Mouse (Mus musculus) ES-CJ7 (cell line): ENCODE results near the gene Npepl1.
A peak's percentile ranks its signal among the peaks of the same experiment; 100 is the strongest.

Experiments
- DNase-seq: peaks from one replicate; pipeline ENCODE4 v3.0.0; 2011; ENCODE audit warnings: low read depth, low spot score

The Npepl1 gene

DNA sequence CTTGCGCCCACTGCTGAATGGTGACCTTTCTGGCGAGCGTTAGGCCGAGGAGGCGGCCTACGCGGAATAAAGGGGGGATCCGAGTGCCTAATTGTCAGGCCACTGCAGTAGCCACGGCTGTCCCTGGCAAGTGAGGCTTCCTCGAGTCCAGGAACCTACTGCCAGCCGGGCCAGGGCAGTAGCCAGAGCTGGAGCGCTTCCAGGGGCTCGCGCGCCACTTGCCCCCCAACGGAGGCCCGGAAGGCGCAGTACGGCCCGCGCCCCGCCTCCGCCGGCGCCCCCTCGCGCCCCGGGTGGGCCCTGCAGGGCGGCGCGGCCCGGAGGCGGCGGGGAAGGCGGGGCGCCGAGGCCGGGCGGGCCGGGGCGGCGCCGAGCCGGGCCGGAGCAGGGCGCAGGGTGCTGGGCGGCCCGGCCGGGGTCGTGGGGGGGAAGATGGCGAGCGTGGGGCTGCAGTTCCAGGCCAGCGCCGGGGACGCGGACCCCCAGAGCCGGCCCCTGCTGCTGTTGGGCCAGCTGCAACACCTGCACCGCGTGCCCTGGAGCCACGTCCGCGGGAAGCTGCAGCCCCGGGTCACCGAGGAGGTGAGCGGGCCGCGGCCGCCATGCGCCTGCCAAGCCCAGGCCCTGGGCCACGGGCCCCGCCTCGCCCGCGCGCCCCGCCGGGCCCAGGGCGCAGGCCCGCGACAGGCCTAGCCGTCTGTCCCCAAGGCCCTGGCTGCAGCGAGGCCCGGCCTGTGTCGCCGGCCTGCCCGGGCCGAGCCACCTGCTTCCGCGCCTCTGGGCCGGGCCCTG lies at the start of gene Npepl1:
TSS of gene Npepl1 (plus strand) at position 359 of the 792 bp plus-strand sequence.
- DNase-seq: no peak

DNA sequence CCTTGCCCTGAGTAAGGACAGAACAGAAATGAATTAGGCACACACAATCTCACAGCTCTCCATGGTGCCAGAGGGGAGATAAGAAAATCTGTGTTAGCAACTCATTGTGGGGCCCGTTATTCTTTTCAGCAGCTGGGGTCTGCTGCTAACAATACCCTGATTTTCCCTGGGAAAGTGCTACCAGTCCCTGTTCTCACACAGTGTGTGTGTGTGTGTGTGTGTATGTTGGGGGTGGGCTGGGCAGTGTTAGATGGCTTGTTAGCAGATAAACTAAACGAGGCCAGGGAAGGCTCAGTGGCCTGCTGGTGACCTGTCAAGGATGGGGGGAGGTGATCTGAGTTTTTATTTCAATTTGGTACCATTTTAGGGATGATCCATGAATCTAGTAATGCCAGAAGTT lies 48.9 kb upstream of the Npepl1 start:
- DNase-seq: no peak

DNA sequence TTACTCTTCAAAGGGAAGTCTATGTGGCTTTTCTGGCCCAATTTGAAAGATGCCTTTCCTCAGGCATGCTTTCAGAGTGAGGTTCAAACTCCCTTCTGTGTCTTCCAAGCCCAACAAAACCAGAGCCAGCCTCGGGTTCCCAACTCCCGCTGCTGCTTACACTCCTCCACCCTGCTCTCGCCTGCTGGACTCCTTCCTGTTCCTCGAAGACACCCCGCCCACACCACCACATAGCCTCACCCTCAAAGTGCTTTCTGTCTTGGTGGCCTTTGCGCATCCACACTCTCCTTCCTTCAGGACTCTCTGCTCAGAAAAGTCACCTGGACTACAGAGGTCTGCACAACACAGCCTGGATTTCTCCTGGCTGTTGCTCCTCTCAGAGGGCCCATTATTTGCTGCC lies 47.1 kb upstream of the Npepl1 start:
- DNase-seq: no peak

DNA sequence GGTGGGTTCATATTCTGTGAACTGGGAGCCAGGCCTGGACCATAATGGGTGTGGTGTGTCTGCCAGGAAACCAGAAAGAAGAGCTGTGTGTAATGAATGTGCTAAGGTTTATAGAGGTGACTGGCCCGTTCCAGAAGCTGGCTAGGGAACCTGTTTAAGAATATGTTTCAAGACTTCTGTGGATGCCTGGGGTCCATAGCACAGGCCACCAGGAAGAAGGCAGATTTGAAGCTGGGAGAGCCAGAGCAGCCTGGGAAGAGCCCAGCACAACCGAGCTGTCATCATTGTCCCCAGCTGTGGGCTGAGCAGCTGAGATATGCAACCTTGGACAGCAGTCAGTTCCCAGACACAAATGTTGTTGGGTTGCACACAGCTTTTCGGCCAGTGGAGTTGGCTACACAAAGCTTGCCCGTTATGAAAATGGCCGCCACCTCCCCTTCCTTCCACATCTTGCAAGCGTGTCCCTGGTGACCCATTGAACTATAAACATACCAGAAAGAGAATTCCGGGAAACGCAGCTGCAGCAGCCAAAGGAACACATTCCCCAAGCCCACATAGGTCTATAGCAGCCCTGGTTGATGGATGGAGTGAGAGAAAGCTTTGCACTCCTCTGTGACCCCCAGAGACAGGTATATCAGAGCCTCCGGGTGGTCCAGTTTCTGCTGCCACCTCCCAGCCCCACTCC lies 46.5 kb upstream of the Npepl1 start:
- DNase-seq: no peak

DNA sequence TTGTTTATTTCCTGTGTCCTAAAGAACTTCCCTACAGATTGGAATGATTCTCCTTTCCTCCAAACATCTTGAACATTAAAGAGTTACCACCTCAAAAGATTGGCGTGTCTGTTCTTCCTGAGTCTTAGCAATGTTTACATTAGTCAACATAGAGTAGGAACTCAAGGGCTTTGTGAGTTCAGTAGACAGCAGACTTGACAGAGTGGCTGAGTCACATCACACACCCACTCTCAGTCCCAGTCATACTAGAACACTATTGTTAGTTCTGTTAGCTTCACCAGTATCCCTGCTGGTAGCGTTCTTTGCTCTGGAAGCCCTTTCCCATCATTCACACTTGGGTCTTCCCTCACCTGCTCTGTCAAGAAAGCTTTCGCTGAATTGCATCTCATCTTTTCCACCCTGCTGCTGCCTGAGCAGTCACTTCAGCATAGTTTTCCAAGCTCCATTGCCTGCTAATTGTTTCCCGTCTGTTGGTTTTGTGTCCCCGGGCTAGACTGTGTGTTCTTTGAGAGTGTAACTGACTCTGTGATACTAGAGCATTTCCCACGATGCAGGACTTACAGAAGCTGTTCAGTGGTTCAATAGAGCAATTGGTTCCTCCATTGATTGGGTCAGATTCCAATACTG lies 42.2 kb upstream of the Npepl1 start:
- no peak for DNase-seq

DNA sequence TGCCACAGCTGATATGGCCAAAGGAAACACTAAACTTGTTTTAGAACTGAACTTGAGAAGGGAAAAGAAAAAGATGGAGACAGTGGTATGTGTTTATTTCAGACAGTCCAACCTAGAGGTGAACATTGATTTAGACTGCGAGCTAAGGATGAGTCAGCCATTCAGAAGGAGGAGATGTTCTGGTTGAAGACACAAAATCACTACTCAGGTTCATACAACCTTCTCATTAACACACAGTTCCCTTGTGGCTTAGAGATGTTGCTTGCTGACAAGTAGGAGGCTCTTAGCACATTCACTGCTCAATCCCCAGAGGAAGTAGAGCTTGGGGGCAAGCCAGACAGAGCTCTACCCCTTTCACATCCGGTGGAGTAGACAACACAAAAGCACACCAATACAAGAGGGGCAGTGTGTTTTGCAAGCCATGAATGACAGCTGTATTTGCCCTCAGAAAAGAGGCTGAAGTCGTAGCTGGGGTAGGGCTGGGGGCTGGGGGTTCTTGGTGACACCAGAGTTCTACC lies 40.6 kb upstream of the Npepl1 start:
- no peak for DNase-seq

DNA sequence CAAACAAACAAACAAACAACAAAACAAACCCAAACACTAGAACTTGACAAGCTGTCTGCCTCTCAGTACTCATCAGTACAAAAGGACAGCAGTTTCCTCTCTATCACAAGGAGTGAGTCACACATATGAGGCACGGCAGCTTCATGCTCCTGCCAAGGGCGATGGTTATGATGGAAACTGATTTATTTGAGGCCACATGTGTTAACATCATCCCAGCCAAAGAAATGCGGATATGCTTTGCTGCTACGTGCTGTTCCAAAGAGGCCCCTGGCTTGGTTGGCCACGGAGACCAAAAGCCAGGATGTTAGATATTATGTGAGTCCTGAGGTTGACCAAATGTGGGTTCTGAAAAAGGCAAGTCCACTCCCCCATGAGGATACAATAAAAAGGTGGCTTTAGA lies 38.7 kb upstream of the Npepl1 start:
- no peak for DNase-seq

DNA sequence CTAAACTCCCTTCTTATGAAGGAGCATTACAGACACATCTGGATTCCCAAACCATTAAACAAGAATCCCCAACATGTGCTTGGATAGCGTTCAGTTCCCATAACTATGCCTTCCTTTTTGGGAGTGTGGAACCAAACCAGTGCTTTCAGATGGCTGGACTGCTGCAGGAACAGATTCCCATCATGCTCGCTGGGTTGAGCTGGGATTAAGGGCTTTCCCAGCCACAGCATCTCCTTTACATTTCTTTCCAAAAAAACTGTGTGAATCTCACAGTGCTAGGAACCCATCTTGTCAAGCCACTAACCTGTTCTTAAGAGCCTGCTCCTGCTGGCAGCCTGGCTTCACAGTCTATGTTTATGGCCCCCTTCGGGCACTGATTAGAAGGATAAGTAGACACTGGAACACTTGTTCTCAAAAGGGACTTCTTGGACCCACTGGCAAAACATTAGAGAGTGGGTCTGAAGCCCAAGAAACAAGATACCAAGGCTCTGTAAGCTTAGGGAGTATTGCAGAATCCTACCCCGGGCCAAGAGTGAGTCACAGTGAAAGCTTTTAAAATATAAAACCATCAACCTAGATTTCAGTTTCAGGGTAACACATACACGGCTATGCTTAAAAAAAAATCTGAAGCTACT lies 36.9 kb upstream of the Npepl1 start:
- DNase-seq: no peak

DNA sequence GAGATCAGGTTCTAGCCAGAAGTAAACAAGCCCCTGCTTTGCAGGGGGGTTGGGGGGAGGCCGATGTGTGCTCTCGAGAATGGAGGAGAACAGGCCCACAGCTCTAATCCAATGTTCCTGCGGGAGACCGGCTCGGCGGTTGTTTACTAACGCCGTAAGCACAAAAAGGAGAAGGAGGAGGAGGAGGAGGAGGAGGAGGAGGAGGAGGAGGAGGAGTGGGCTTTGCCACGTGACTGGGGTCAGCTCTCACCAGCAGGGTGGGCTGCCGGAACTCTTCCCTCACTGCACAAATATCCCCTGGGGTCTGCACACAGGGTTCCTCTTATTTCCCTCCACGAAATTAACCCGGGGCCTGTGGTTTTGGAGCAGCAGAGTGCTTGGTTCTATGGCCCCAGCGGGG lies 35.5 kb upstream of the Npepl1 start:
- DNase-seq: no peak

DNA sequence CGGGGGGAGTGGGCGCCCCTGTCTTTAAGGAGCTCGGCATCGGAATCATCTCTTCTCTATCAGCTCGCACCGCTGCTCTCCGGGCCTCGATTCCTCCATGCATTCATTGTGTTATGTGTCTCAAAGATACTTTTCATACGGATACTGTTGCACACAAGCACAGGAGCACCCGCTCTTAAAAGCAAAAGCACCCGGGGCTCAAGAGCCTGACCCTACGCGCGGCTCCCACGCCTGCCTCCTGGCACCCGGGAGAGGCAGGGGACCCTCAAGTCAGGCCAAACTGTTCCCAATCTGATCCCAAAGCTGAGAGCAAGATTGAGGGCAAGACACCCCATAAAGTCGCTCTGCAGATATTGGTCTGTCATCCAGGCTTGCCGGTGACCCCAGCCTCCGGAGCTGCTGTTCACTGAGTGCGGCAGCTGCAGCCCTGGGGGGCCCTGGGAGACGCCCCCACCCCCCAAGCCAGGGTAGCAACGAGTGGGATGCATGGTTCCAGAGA lies 35.0 kb upstream of the Npepl1 start:
- DNase-seq: no peak

DNA sequence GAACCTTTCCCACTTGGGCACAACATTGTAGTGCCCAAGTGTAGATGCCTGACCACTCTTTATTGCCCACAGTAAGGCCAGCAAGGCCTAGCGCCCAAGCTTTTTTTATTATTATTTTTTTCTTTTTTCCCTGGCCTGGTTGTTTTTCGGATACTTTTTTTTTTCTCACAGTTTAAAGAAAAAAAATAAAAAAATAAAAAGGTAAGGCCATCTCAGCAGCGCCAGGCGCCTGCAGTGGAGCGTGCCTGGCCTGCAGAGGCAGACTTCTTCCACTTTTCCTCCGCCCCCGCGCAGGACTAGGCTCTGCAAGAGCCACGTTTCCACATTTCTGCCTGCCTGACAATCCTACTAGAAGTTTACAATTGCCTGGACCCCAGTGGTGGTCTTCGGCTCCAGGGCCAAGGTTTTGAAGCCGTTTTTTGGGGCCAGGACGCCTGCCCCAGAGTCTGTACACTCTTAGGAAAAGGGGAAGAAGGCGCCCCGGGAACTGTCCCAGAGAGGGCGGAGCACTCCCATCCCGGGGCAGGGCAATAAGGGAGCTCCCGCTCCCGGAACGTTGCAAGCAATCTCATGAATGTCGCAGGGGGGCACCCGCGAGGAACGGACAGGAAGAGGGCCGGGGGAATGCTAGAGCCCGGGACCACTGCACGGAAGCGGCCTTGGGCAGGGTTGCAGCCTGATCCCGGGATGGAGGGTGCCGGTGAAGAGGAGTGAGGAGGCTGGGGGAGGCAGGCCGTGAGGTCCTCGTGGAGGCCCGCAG lies 34.3 kb upstream of the Npepl1 start, which contains the start of gene Stx16:
TSS of gene Stx16 (plus strand) at position 636 of the 760 bp plus-strand sequence.
- peak; percentile 94 for DNase-seq

DNA sequence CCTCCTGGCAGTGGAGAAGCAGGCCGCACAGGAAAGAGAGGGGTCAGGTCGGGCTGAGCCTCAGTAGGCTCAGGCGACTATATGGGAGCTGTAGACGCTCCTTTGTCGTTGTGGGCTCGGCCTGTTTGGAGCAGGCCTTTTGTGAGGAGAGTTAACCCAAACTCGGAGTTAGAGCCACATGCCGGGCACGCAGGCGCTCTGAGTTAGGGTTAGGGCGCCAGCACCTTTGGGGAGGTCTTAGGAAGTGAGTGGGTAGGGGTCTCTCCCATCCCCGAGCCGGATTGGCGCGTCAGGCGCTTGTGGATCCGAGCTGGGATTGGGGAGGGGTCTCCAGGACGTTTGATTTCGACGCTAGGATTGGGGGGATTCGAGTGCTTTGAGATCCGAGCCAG lies 33.7 kb upstream of the Npepl1 start:
- DNase-seq: no peak

DNA sequence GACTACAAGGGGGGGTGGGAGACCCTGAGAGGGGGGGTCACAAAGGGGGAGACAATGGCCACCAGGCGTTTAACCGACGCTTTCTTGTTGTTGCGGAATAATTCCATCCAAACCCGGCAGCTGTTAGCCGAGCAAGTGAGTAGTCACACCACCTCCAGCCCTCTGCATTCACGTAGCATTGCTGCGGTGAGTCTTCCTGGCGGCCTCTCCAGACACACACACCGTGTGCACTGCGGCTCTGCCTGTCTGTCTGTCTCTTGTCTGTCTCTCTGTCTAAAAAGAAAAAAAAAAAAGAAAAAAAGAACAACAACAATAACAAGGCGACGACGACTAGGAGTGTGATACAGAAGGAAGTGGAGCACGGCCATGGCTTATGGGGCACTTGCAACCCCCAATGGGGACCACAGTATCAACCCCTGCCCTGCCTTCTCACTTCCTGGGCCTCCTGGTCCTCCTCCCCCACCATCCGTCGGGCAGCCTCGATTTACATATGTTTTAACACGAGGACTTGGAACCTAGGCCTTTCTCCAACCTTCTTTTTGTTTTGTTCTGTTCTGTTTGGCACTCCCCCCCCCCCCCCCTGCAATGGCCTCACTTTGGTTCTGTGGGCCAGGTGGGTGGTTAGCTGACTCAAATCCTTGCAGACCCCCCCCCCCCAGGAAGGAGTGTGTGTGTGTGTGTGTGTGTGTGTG lies 33.0 kb upstream of the Npepl1 start:
- peak; percentile 80 for DNase-seq

DNA sequence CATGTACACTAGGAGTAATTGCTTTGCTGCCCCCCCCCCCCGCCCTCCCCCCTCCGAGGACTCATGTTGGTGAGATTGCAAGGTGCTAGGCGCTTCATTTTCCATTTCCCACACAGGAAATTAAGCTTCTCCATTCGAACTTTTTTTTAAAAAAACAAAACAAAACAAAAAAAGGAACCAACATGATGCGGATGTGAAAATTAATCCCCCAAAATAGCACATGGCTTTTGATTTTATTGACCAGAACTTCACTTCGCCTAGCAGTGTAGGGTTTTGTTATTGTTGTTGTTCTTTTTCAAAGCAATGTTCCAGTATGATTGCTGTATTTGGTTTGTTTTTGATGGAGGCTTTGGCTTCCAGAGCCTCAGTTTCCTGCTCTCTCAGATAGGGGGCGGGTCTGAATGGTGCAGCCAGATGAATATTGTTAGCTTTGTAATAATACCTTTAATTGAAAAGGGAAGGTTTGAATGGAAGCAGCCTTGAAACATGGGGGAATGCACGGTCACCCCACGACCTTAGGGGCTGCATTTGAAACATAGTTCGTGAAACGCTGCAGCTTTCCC lies 32.3 kb upstream of the Npepl1 start:
- DNase-seq: no peak

DNA sequence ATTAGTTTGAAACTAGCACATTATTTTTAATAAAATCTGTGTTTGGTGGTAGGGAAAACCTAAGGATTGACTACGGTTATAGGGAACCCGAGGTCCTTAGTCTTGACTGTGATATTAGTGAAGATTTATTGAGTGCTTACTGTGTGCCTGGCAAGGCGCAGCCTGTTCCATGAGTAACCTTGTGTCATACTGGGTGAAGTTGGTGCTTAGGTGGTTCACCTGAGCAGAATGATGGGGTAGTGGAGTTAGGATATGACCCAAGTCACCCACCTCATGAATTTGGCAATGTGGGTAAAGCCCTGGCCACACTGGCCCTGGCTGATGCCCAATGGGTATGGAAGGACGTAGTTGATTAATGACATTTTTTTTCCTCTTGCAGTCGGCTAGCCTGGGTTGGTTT lies 28.3 kb upstream of the Npepl1 start:
- no peak for DNase-seq

DNA sequence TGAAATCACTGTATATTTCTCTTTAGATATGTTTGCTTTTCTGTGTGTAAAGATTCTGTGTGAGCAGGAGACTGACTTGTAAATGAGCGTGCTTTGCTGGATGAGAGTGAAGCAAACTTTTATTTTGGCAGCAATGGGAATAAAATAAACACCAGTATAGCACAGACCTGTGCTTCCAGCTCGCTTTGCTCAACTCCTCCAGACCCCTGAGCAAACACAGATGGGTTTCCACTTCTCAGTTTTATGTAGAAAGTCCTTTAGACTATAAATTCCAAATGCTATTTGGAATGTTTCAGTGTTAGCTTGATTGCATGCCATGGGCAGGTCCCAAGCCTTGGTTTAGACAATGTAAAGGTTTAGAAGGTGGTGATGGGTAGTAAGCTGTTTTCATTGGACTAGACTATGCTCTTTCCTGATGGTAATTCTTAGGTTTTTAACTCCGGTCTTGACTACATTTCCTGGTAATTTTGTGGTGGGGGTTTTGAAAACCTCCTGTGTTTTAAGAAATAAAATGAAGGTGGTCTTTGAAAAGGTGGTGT lies 27.7 kb upstream of the Npepl1 start:
- no peak for DNase-seq

DNA sequence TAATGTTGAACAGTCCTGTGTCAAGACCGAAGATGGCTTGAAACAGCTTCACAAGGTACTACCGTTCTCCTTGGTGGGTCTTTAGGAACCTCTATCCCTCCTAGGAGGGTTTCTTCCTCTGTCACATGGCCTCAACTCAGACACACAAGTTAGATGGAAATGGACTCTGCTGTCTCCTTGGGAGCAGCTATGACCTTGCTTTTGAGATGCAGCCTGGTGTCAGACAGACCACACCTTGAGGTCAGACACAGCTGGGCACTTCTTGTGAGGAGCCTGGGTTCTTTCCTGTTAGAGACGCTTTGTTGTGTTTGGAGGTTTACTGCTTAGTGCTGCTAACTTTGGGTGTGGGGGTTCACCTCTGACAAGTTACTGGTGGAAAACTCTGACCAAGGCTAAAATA lies 15.1 kb upstream of the Npepl1 start:
- peak; percentile 61 for DNase-seq

DNA sequence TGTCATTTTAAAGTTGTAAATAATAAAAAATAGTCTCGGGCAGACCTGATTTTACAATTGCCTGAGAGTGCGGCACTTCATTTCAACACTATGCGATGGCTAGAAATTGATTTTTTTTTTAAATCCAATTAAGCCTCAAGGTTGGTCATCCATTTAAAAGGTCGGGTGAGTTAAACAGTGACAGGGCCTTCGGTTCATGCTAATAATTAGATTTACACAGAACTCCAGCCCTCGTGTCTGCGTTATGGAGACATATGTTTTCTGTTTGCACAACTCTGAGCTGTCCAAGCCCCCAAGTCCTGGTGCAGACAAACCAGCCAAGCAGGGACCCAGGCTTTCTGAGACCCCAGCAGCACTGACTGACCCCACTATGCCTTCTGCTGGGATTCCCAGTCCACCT lies 7.8 kb upstream of the Npepl1 start:
- DNase-seq: no peak

DNA sequence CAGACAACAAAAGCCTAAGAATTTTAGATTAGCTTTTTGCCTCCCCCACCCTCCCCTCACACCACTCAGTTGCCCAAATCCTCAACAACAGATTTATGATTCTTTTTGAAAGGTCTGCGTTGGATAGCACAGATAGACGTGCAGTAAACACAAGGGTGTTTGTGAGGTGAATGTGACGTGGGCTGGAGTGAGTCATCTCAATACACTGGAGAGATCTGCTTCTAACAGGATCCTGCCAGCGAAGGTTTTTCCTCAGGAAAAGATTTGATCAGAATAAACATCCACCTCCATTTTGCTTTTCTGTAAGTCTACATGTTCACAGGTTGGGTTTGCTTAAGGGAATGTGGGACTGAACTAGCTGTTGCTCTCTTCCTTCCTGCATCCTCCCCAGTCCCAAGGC lies 6.6 kb upstream of the Npepl1 start:
- DNase-seq: no peak

DNA sequence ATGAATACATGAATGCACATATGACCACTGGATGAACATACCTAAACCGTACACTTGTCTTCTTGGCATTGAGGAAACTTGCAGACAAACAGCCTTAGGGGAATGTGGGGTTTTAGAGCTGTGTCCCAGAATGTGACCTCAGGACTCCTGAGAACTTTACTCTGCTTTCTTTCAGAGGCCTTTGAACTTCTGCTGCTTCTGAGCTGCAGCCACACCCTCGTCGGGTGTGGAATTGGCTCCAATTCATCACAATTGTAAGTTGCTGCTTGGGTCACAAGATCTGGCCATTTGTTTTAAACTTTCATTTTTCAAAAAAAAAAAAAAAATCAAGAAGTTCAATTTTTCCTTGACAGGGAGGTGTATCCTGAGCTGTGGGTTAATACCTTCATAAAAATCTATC lies 2.8 kb upstream of the Npepl1 start:
- no peak for DNase-seq
